Mouse (Mus musculus): ENCODE measurements around the gene Plcxd3.

The Plcxd3 gene

GRCm38 (mm10) chr15:4375423-4376220 is at the start of gene Plcxd3:
Gene Plcxd3 (plus strand): TSS chr15:4375491.
- DNase-seq (ENCODE audit: low read depth, low spot score): no peak

DNA sequence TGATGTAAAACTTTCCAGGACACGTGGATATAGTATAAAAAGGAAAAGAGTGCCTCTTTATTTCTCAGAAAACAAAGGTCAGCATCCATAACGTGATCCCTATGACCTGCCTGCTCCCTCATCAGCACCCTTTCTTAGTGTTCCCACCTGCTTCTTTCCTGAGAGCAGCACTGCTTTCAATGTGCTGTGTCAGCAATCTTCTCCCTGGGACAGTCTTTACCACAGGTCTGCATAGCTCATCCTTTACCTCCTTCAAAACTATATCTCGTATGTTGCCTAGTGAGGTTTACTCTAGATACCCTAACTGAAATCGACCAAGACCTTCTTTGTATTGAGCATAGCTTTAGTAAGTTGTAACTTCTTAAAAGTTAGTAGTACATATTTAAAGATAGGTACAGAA is 43.4 kb upstream of the Plcxd3 start:
- DNase-seq (ENCODE audit: low read depth, low spot score): no peak

DNA sequence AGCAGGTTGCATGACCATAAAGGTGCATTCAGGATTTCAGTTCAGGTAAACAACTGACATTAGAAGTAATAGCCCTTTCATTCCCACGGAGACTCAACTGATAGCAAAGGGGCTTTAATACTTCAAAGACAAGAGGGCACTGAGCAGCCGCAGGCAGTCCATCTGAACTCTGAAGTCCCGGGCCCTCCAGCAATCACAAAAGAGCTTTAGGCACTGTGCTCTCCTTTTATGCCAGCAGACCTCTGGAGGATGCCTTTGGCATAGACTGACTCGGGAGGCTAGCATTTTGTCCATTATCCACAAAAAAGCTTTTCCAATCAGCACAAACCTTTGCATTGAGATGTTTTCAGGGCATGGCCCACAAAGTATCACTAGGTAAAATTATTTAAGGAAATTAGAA is 33.7 kb upstream of the Plcxd3 start:
- no peak for DNase-seq (ENCODE audit: low read depth, low spot score)

- peak; percentile 9 for DNase-seq (ENCODE audit: low read depth, low spot score)
These were observed 26.3 kb upstream of the Plcxd3 start for GRCm38 (mm10) chr15:4348816-4349553.

GRCm38 (mm10) chr15:4356397-4356796 is 18.9 kb upstream of the Plcxd3 start:
- no peak for DNase-seq (ENCODE audit: low read depth, low spot score)

GRCm38 (mm10) chr15:4357706-4358105 is 17.6 kb upstream of the Plcxd3 start:
- no peak for DNase-seq (ENCODE audit: low read depth, low spot score)

GRCm38 (mm10) chr15:4367801-4368200 is 7.5 kb upstream of the Plcxd3 start:
- DNase-seq (ENCODE audit: low read depth, low spot score): no peak

GRCm38 (mm10) chr15:4374453-4374990 is 769 bp upstream of the Plcxd3 start:
- DNase-seq (ENCODE audit: low read depth, low spot score): no peak

DNA sequence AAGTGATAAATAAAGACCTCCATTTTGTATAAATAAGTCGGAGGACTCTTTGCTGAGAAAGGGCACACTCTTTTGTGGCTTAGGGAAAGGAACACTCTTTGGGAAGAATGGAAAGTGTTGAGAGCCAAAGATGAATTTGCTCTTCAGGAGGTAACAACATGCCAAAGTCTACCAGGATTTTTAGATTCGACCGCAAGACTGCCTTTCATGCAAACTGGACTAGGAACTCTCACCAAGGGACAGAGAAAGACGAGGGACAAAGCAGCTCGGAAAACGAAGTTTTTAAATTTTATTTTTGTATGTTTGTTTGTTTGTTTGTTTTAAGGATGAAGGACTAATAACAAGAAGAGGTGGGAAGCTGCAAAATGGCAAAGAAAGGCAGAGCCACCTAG is 264 bp upstream of the Plcxd3 start:
- no peak for DNase-seq (ENCODE audit: low read depth, low spot score)

DNA sequence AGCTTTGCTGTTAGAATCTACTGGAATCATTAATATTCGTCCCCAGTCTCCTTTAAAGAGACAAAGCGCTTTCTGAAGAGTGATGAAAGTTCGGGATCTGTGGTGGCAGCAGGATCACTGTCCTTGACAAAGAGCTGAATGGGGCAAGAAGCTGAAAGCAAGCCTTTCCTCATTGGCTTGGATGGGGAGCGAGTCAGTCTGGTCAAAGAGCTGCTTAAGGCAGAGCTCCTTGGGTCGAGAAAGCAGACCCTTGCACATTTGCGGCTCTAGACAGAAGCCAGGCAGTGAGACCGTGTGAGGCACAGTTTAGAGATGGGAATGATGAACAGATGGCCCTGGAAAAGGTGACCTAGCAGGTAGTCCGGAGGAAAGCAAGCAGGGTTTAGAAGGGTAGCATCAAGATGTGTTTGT is 935 bp downstream of the Plcxd3 start:
- DNase-seq (ENCODE audit: low read depth, low spot score): no peak

- DNase-seq (ENCODE audit: low read depth, low spot score): no peak
These were observed 3.5 kb downstream of the Plcxd3 start for GRCm38 (mm10) chr15:4378766-4379165.

DNA sequence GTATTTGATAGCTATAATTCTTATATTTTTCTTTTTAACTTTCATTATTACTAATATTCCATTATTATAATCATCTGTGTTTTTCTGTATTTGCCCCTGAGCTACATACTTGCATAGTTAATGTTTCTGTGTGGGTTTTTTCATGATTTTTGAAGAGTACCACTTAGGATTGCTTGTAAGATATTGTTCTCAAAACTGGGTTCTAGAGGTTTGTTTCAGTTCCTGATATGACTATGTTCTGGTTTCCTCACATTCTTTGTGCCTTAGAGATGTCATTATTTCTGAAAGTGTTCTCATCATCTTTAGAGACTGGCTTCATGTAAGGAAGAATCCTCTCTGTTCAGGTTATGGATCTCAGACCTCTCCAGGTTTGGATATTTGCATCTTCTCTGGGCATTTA is 12.5 kb downstream of the Plcxd3 start:
- DNase-seq (ENCODE audit: low read depth, low spot score): no peak

GRCm38 (mm10) chr15:4400096-4400495 is 24.8 kb downstream of the Plcxd3 start:
- DNase-seq (ENCODE audit: low read depth, low spot score): no peak

- DNase-seq (ENCODE audit: low read depth, low spot score): no peak
These were observed 36.0 kb downstream of the Plcxd3 start for GRCm38 (mm10) chr15:4411333-4411732.

- DNase-seq (ENCODE audit: low read depth, low spot score): no peak
These were observed 64.8 kb downstream of the Plcxd3 start for GRCm38 (mm10) chr15:4440081-4440480.

- no peak for DNase-seq (ENCODE audit: low read depth, low spot score)
These were observed 120.9 kb downstream of the Plcxd3 start for GRCm38 (mm10) chr15:4496182-4496581.

GRCm38 (mm10) chr15:4496984-4497383 is 121.7 kb downstream of the Plcxd3 start:
- DNase-seq (ENCODE audit: low read depth, low spot score): no peak

DNA sequence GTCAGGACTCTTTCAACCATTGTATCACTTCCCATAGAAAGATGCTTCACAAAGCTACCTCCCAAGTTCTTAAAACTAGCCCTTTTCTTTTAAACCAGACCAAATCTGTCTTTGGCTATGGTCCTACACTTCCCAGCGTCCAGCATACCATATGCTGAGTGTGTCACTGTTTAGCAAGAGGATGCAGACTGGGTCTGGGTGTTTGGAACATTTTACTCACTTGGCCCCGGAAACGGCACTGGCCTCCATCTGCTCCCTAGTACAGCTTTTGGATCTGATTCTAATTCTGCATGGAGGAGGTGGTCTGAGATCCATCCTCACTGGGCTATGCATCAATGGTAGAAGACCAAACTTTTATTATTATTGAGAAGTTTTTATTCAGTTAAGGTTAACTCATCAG is 122.7 kb downstream of the Plcxd3 start:
- no peak for DNase-seq (ENCODE audit: low read depth, low spot score)

GRCm38 (mm10) chr15:4503366-4503765 is 128.1 kb downstream of the Plcxd3 start:
- DNase-seq (ENCODE audit: low read depth, low spot score): no peak

GRCm38 (mm10) chr15:4503826-4504225 is 128.5 kb downstream of the Plcxd3 start:
- DNase-seq (ENCODE audit: low read depth, low spot score): no peak

DNA sequence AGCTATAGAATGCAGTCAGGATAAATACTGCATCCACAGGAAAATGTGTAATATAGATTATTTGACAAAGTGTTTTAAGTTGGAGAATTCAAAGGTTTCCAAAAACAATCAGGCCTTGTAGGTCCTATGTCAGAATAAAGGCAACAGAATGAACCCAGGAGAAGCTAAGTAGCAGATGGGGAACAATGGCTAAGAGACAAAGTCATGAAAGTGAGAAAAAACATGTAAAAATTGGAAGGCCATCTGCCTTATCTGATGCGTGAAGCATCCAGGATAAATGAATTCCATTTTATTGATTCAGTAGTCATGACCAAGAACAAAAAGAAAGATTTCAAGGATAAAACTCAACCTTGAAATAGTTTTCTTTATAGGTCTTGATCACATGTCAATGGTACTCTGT is 139.4 kb downstream of the Plcxd3 start:
- no peak for DNase-seq (ENCODE audit: low read depth, low spot score)

DNA sequence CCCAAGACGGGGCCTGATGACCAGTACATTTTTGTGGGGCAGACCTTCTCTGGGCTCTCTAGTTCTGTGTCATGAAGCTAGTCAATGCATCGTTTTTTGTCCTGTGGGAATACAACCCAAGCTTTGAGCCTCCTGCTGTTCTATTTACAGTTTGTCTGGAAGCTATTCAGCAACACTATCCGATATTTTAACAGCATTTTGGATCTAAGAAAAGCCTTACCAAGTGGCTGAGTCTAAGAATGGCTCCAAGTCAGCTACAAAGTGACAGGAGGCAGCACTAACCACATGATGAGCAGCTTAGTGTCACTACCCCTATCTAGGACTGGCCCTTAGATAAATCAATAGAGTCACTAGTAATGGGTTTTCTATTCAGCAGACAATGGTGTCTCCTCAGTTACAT is 149.3 kb downstream of the Plcxd3 start:
- no peak for DNase-seq (ENCODE audit: low read depth, low spot score)

DNA sequence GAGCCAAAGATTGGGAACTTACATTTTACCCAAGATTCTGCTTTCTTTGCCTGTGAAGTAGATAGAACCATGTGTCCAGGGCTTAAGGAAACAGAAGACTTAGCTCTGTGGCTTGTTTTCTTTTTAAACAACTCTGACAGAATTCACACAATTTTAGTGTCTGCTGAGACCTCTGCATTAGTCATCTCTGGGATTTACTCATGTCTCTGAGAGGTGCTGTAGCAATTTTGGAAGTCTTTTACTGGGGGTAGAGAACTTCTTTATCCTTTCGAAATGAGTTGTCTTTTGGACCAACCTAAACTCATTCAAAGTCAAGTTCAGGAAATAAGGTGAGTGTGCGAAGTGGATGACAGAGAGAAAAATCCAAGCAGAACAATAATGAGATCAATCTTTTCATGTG is 158.4 kb downstream of the Plcxd3 start:
- no peak for DNase-seq (ENCODE audit: low read depth, low spot score)

All from WW6 (cell line).